Mouse (Mus musculus) heart, embryonic 16.5 days (tissue): Measurements from ENCODE around the gene Wasf3. TPM values are rescaled to one million over a fixed set of nuclear protein-coding genes. Genes with fewer than 3 reads are reported as not detected.

ENCODE experiments used
- ATAC-seq: fragments of 200-750 bp; cut with Nextera tagmentation; replicated peaks from 2 replicates; pipeline ENCODE4 v1.8.0; 2017; ENCODE audit warnings: moderate number of reproducible peaks; ENCODE audit not compliant: insufficient read depth, low FRiP score; ENCODE audit errors: extremely low read depth
- H3K27ac ChIP-seq: fragments of 300-500 bp; sonication (generic); 2 replicates; pipeline ENCODE4 v1.5.1; 2014; ENCODE audit warnings: mild to moderate bottlenecking, low read length, control low read depth, moderate library complexity
- H3K27me3 ChIP-seq: fragments of 300-500 bp; sonication (generic); 2 replicates; pipeline ENCODE4 v1.6.1; 2014; ENCODE audit warnings: low read length, mixed read lengths; ENCODE audit not compliant: control insufficient read depth, insufficient read depth
- H3K36me3 ChIP-seq: fragments of 300-500 bp; sonication (generic); 2 replicates; pipeline ENCODE4 v1.6.1; 2014; ENCODE audit not compliant: control insufficient read depth, insufficient read depth
- H3K4me1 ChIP-seq: fragments of 300-500 bp; sonication (generic); 2 replicates; pipeline ENCODE4 v1.6.1; 2014; ENCODE audit warnings: low read length, mixed read lengths; ENCODE audit not compliant: control insufficient read depth, insufficient read depth
- H3K4me2 ChIP-seq: fragments of 300-500 bp; sonication (generic); 2 replicates; pipeline ENCODE4 v1.6.1; 2014; ENCODE audit warnings: low read depth, mild to moderate bottlenecking, control low read depth, low read length
- H3K4me3 ChIP-seq: fragments of 300-500 bp; sonication (generic); 2 replicates; pipeline ENCODE4 v1.5.1; 2014; ENCODE audit warnings: mild to moderate bottlenecking, control low read depth, low read length
- H3K9ac ChIP-seq: fragments of 300-500 bp; sonication (generic); 2 replicates; pipeline ENCODE4 v1.6.1; 2014; ENCODE audit warnings: low read length, control low read depth
- H3K9me3 ChIP-seq: fragments of 300-500 bp; sonication (generic); replicated peaks from 2 replicates; pipeline ENCODE4 v1.6.1; 2016; ENCODE audit warnings: low read length; ENCODE audit not compliant: control insufficient read depth
- WGBS: fragments of 180-500 bp; shearing (Covaris S2); extraction: QIAGEN DNeasy Blood & Tissue Kit; methylation state at CpG from one replicate; pipeline ENCODE4 v1.1.7; 2014; 5-methylcytosine and 5-hydroxymethylcytosine counted together
- polyA plus RNA-seq: library from polyadenylated mRNA; unstranded; fragments of >200 nt; fragmentation: Nextera tagmentation; extraction: Ambion mirVana; gene quantifications from 2 replicates; pipeline ENCODE4 v1.2.1, GENCODE M21; 2015

Gene Wasf3
- 0.15 and 0.33 TPM in 2 replicates for polyA plus RNA-seq

DNA sequence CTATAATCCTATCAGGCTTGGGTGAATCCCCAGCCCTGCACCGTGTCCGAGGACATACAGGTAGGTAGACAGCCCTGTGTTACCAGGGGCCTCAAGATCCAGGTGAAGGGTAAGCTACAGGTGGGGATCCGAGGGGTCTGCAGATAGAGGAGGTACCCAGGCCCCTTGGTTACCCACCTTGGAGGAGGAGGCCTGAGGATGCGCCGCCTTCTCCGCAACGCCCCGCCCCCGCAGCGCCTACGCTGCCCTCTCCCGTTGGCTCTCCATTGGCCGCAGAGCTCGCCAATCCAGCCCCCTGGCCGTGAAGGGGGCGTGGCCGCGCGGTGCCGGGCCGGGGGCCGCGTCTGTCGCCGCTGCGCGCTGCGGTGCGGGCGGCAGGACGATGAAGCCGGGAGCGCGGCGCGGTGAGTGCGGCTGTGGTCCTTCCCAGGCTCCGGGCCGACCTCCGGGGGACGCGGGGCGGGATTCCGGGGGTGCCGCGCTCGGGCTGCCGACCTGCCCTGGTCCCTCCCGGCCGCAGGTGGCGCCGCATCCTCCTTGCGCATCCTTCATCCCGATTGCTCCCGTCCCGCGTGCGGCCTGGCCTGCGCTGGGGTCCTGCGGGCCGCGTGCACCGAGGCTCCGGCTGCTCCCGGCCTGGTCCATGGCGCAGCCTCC lies at the start of gene Wasf3:
Gene Wasf3, plus strand, starts transcription at position 51 of the 657 bp plus-strand sequence.
- Histone ChIP-seq H3K4me1 (0 out of 2 replicates have a peak, but pooled peaks cover 2% of the 10 kb centered on the region), H3K9me3 (peaks cover 10% of the 10 kb centered on the region; the same call in 1 of the 2 replicates), H3K27me3 (peaks cover 21% of the 10 kb centered on the region), H3K4me2 (peak within 1 kb of the TSS; percentile 75), H3K4me3 (peak within 1 kb of the TSS; percentile 55), H3K36me3 (no peaks in the 10 kb centered on the region), H3K27ac (no peak within 1 kb of the TSS), H3K9ac (peak within 1 kb of the TSS; percentile 52)
- peak; percentile 67 for ATAC-seq
- 1% methylated on average over 65 of the region's 66 CpGs for whole genome bisulfite sequencing

DNA sequence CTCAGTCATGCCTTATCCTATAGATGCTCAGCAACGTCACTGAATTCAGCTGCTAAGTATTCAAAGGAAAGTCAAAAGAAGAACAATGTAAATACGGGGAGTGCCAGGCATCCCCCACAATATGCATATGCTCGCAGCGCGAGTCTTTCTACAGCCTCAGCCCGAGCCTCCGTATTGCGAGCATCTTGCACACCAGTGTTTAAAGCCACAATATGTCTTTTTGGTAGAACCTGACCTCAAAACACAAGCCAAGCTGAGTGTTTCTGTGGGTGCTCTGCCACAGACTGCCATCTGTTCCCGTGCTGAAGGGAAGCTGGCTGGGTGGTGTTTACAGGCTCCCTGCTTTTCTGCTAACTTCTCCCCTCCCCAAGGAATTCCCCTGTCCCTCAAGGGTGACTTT lies 46.7 kb upstream of the Wasf3 start:
- no peaks in the 10 kb centered on the region for H3K4me1 ChIP-seq
- H3K27me3 ChIP-seq = no peaks in the 10 kb centered on the region
- no peak for ATAC-seq
- no peak overlapping the region for H3K4me3 ChIP-seq
- WGBS = 58% methylated on average over 9 of the region's 9 CpGs
- H3K36me3 ChIP-seq = no peaks in the 10 kb centered on the region
- H3K27ac ChIP-seq = no peak overlapping the region
- H3K9ac ChIP-seq = no peak overlapping the region
- peaks cover 8% of the 10 kb centered on the region; the same call in 1 of the 2 replicates for H3K9me3 ChIP-seq
- H3K4me2 ChIP-seq = no peak overlapping the region

DNA sequence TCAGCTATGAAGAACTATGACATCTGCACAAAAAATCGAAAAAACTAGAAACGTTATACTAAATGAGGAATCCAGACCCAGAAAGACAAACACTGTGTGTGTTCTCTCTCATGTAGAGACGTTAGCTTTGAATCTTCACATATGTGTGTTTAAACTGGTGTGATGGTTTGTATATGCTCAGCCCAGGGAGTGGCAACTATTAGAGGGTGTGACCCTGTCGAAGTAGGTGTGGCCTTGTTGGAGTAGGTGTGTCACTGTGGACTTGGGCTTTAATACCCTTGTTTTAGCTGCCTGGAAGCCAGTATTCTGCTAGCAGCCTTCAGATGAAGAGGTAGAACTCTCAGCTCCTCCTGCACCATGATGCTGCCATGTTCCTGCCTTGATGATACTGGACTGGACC lies 44.7 kb upstream of the Wasf3 start:
- Histone ChIP-seq H3K9ac (no peak overlapping the region), H3K36me3 (no peaks in the 10 kb centered on the region), H3K27me3 (no peaks in the 10 kb centered on the region), H3K9me3 (peaks cover 8% of the 10 kb centered on the region; the same call in 1 of the 2 replicates), H3K27ac (no peak overlapping the region), H3K4me2 (no peak overlapping the region), H3K4me1 (no peaks in the 10 kb centered on the region), H3K4me3 (no peak overlapping the region)
- ATAC-seq = no peak
- 80% methylated on average over 4 of the region's 4 CpGs for WGBS

- Histone ChIP-seq H3K9ac (no peak overlapping the region), H3K9me3 (peaks cover 8% of the 10 kb centered on the region; the same call in 1 of the 2 replicates), H3K27ac (no peak overlapping the region), H3K36me3 (no peaks in the 10 kb centered on the region), H3K27me3 (no peaks in the 10 kb centered on the region), H3K4me3 (no peak overlapping the region), H3K4me1 (no peaks in the 10 kb centered on the region), H3K4me2 (no peak overlapping the region)
- 86% methylated on average over 12 of the region's 12 CpGs for WGBS
- no peak for ATAC-seq
Measured at GRCm38 (mm10) chr5:146344911-146345686, 39.7 kb upstream of the Wasf3 start.

DNA sequence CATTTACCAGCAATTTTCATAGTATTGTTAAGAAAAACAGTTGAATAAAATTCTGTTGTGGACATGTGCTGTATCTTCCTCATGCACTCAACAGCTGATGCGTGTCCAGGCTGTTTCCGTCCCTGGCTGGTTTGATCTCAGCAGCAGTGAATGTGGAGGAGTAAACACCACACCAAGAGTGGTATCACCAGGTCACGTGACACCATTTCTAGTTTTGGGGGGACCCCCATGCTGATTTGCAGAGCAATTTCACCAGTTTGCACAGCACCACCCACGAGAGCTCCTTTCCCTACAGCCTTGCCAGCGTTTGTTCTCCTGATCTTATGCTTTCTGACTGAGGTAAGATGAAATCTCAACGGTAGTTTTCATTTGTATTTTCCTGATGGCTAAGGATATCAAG lies 37.7 kb upstream of the Wasf3 start:
- no peak for ATAC-seq

DNA sequence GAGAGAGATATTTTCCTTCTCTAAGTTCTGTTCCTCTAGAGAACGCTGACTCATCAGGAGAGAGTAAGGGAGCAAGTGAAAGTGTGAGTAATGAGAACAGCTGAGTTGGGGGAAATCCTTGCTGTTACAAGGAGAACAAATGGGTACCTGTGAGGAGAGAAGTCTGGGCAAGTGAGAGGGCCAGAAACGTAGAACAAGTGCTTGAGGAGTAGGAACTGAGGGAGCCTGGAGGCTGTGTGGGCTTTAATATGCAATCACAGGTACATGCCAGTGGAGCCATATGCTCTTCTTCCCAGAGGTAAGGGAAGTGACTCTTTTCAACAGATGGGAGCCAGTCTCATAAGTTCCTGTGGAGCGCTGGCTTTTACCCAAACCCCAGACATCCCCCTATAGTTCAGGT lies 35.6 kb upstream of the Wasf3 start:
- no peak overlapping the region for H3K9ac ChIP-seq
- H3K4me2 ChIP-seq = no peak overlapping the region
- WGBS = 66% methylated on average over 3 of the region's 3 CpGs
- H3K4me3 ChIP-seq = no peak overlapping the region
- H3K27ac ChIP-seq = no peak overlapping the region
- no peaks in the 10 kb centered on the region for H3K9me3 ChIP-seq
- H3K36me3 ChIP-seq = no peaks in the 10 kb centered on the region
- ATAC-seq = no peak
- no peaks in the 10 kb centered on the region for H3K4me1 ChIP-seq
- H3K27me3 ChIP-seq = no peaks in the 10 kb centered on the region

More for the DNA sequence above, 37.7 kb upstream of the Wasf3 start:
- 72% methylated on average over 6 of the region's 6 CpGs for WGBS
- no peak overlapping the region for H3K4me2 ChIP-seq
- H3K4me1 ChIP-seq = no peaks in the 10 kb centered on the region
- H3K27me3 ChIP-seq = no peaks in the 10 kb centered on the region
- no peak overlapping the region for H3K9ac ChIP-seq
- H3K27ac ChIP-seq = no peak overlapping the region
- peaks cover 4% of the 10 kb centered on the region; the same call in 1 of the 2 replicates for H3K9me3 ChIP-seq
- no peak overlapping the region for H3K4me3 ChIP-seq
- H3K36me3 ChIP-seq = no peaks in the 10 kb centered on the region

DNA sequence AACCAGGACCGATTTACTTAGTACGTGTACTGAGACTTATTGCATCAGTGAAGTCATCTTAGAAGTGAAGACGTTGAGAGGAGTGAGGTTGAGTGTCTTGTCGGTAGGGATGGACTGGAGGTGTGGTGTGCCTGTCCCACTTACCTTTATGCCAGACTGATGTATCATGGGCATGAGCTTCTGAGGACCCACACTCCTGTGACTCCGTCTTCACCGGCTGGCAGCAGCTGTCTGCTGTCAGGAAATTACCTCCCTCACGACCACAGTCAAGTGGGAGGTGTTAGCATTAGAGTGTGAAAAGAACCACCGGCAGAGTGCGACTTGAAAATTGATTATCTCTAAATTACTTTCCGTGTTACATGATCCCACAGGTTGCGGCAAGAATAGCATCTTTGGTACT lies 34.0 kb upstream of the Wasf3 start:
- Histone ChIP-seq H3K4me3 (no peak overlapping the region), H3K9me3 (no peaks in the 10 kb centered on the region), H3K4me1 (no peaks in the 10 kb centered on the region), H3K27ac (no peak overlapping the region), H3K27me3 (no peaks in the 10 kb centered on the region), H3K9ac (no peak overlapping the region), H3K36me3 (no peaks in the 10 kb centered on the region), H3K4me2 (no peak overlapping the region)
- ATAC-seq = no peak
- WGBS = 75% methylated on average over 11 of the region's 11 CpGs

GRCm38 (mm10) chr5:146352006-146352405 lies 32.8 kb upstream of the Wasf3 start:
- ATAC-seq = no peak
- Histone ChIP-seq H3K9me3 (no peaks in the 10 kb centered on the region), H3K9ac (no peak overlapping the region), H3K27ac (no peak overlapping the region), H3K4me1 (no peaks in the 10 kb centered on the region), H3K36me3 (no peaks in the 10 kb centered on the region), H3K4me3 (no peak overlapping the region), H3K27me3 (no peaks in the 10 kb centered on the region), H3K4me2 (no peak overlapping the region)
- WGBS = 80% methylated on average over 7 of the region's 7 CpGs

GRCm38 (mm10) chr5:146360386-146360785 lies 24.4 kb upstream of the Wasf3 start:
- H3K9me3 ChIP-seq = no peaks in the 10 kb centered on the region; the same call in 1 of the 2 replicates
- H3K4me3 ChIP-seq = no peak overlapping the region
- no peaks in the 10 kb centered on the region for H3K4me1 ChIP-seq
- H3K27me3 ChIP-seq = no peaks in the 10 kb centered on the region
- no peak overlapping the region for H3K4me2 ChIP-seq
- no peak for ATAC-seq
- H3K36me3 ChIP-seq = no peaks in the 10 kb centered on the region
- 30% methylated on average over 10 of the region's 10 CpGs for WGBS
- no peak overlapping the region for H3K9ac ChIP-seq
- no peak overlapping the region for H3K27ac ChIP-seq
